ENCODE assay signal across 8 mouse cellular contexts in the genomic region with DNA sequence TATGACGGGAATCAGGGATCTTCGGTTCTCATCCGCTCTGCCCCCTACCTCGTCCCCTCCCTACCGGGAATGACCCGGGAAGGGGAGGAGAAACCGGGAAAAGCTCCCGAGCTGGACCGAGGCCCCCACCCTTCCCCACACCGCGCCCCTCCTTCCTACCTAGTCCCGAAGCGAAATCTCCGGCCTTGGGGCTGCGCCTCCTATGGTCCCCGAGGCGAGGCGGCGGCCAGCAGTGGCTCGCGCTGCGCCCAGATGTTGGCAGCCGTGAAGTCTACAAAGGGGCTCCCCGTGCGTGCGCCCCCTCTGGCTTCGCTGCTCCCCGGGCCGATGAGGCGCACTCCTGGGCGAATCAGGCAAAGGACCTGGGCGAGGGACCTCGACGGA. TPM values are rescaled to one million over a fixed set of nuclear protein-coding genes. Genes with fewer than 3 reads are reported as not detected.
DNase-seq lines count a peak whose midpoint lies in the region; ATAC-seq and TF ChIP-seq lines count a peak whose summit lies in the region.

No protein-coding gene starts in this region.

- H3K36me3 ChIP-seq in megakaryocyte, embryonic 14.5 days (replicated peaks; ENCODE audit: low read length): peaks cover 34% of the 10 kb centered on the region
- H3K36me3 ChIP-seq in intestine, postnatal 0 days (ENCODE audit: control insufficient read depth, insufficient read depth): peaks cover 27% of the 10 kb centered on the region
- H3K36me3 ChIP-seq in neural tube, embryonic 14.5 days (ENCODE audit: control insufficient read depth, insufficient read depth, low read length): no peaks in the 10 kb centered on the region

- no peak for TF ChIP-seq CTCF in cerebellum, adult 2 months (IDR thresholded peaks at IDR 0.05; ENCODE audit: borderline replicate concordance, insufficient read depth, low read depth, low read length)
- peak; percentile 61 for TF ChIP-seq CTCF in intestine, postnatal 0 days (IDR thresholded peaks at IDR 0.05; ENCODE audit: low read depth)

- H3K4me1 ChIP-seq in cerebellum, adult 2 months (ENCODE audit: control insufficient read depth, insufficient read depth, low read length): peaks cover 16% of the 10 kb centered on the region
- peaks cover 87% of the 10 kb centered on the region for H3K4me1 ChIP-seq in megakaryocyte, embryonic 14.5 days
- H3K4me1 ChIP-seq in intestine, postnatal 0 days (replicated peaks; ENCODE audit: control insufficient read depth, insufficient read depth, low read length): peaks cover 23% of the 10 kb centered on the region
- H3K4me1 ChIP-seq in neural tube, embryonic 14.5 days (ENCODE audit: control insufficient read depth, insufficient read depth, low read length): peaks cover 36% of the 10 kb centered on the region

- no peak for TF ChIP-seq POLR2A in cerebellum, adult 2 months (IDR thresholded peaks at IDR 0.05; ENCODE audit: borderline replicate concordance, insufficient read depth, low read length)

- H3K9ac ChIP-seq in intestine, postnatal 0 days (ENCODE audit: low read depth, low read length): peak overlapping the region; percentile 88
- H3K9ac ChIP-seq in neural tube, embryonic 14.5 days (replicated peaks; ENCODE audit: low read depth, low read length): peak overlapping the region; percentile 75

- no peaks in the 10 kb centered on the region for H3K27me3 ChIP-seq in cerebellum, adult 2 months (ENCODE audit: control insufficient read depth, insufficient read depth, low read length)
- H3K27me3 ChIP-seq in megakaryocyte, embryonic 14.5 days (replicated peaks): no peaks in the 10 kb centered on the region
- H3K27me3 ChIP-seq in intestine, postnatal 0 days (replicated peaks; ENCODE audit: control insufficient read depth, insufficient read depth, low read length): no peaks in the 10 kb centered on the region
- peaks cover 12% of the 10 kb centered on the region for H3K27me3 ChIP-seq in neural tube, embryonic 14.5 days (ENCODE audit: control insufficient read depth, insufficient read depth, low read length)

- H3K27ac ChIP-seq in cerebellum, adult 2 months (ENCODE audit: insufficient read depth, low read length): no peak overlapping the region
- H3K27ac ChIP-seq in intestine, postnatal 0 days (ENCODE audit: low read depth, low read length): peak overlapping the region; percentile 93
- peak overlapping the region; percentile 83 for H3K27ac ChIP-seq in neural tube, embryonic 14.5 days (ENCODE audit: low read depth, low read length)

- peak overlapping the region; percentile 89 for H3K4me2 ChIP-seq in intestine, postnatal 0 days (replicated peaks; ENCODE audit: low read depth)
- peak overlapping the region; percentile 85 for H3K4me2 ChIP-seq in neural tube, embryonic 14.5 days (ENCODE audit: low read depth, low read length)

- 0% methylated on average over 32 of the region's 34 CpGs for WGBS in cerebellum, adult 2 months
- under 1% methylated on average over 32 of the region's 34 CpGs for WGBS in intestine, postnatal 0 days
- 0% methylated on average over 34 of the region's 34 CpGs for WGBS in neural tube, embryonic 14.5 days

- no peaks in the 10 kb centered on the region for H3K9me3 ChIP-seq in megakaryocyte, embryonic 14.5 days
- no peaks in the 10 kb centered on the region for H3K9me3 ChIP-seq in intestine, postnatal 0 days (ENCODE audit: control insufficient read depth)
- no peaks in the 10 kb centered on the region for H3K9me3 ChIP-seq in neural tube, embryonic 14.5 days (ENCODE audit: control insufficient read depth, low read length)

- DNase-seq in cerebellum, adult 2 months: no peak
- DNase-seq in cerebellum, adult 11-12 months: no peak
- no peak for DNase-seq in retina, embryonic 14.5 days (ENCODE audit: low spot score)
- no peak for DNase-seq in layer of hippocampus, postnatal 25 days (ENCODE audit: extremely low spot score in 1 of 2, low spot score in 1 of 2)

- peak overlapping the region; percentile 38 for H3K4me3 ChIP-seq in cerebellum, adult 2 months (replicated peaks; ENCODE audit: insufficient read depth, low read depth, low read length)
- peak overlapping the region; percentile 97 for H3K4me3 ChIP-seq in megakaryocyte, embryonic 14.5 days (replicated peaks)
- peak overlapping the region; percentile 59 for H3K4me3 ChIP-seq in intestine, postnatal 0 days (ENCODE audit: low read depth, low read length)
- H3K4me3 ChIP-seq in neural tube, embryonic 14.5 days (ENCODE audit: low read depth, low read length): peak overlapping the region; percentile 65

- ATAC-seq in megakaryocyte, adult 5-6 weeks (ENCODE audit: poor library complexity, severe bottlenecking): no peak
- peak; percentile 43 for ATAC-seq in intestine, postnatal 0 days
- peak; percentile 35 for ATAC-seq in neural tube, embryonic 14.5 days (ENCODE audit: low read depth)

RNA-seq across cellular contexts. Expression of a gene that starts 1.1 kb away (rescaled TPM):
- 1.6 and 2.1 TPM in 2 replicates for polyA plus RNA-seq in cerebellum, adult 2 months (2012; rRNA removed)
- polyA plus RNA-seq in megakaryocyte, embryonic 14.5 days (2012; ENCODE audit: insufficient read depth, low replicate concordance): 54.8 and 75.2 TPM in 2 replicates
- total RNA-seq in megakaryocyte, adult 5-6 weeks (2015): 2.0 and 3.1 TPM in 2 replicates
- total RNA-seq in megakaryocyte, adult 5-6 weeks (2017): 3.2 and 5.1 TPM in 2 replicates
- polyA plus RNA-seq in intestine, postnatal 0 days (2015; fragmentation: Nextera tagmentation; extraction: Ambion mirVana): 15.7 and 15.9 TPM in 2 replicates
- 2.2 and 5.1 TPM in 2 replicates for polyA plus RNA-seq in neural tube, embryonic 14.5 days (2014; fragmentation: Nextera tagmentation; extraction: Ambion mirVana)
- 1 to 10 TPM; 1.3 to 1.8 TPM for total RNA-seq in layer of hippocampus, postnatal 25 days (2021)

RNA-seq across cellular contexts. Expression of a gene that starts 17.4 kb away (rescaled TPM):
- 70.5 and 76.5 TPM in 2 replicates for polyA plus RNA-seq in cerebellum, adult 2 months (2012; rRNA removed)
- polyA plus RNA-seq in megakaryocyte, embryonic 14.5 days (2012; ENCODE audit: insufficient read depth, low replicate concordance): 16.0 and 43.0 TPM in 2 replicates
- 18.7 and 22.4 TPM in 2 replicates for total RNA-seq in megakaryocyte, adult 5-6 weeks (2015)
- 26.7 and 27.2 TPM in 2 replicates for total RNA-seq in megakaryocyte, adult 5-6 weeks (2017)
- polyA plus RNA-seq in intestine, postnatal 0 days (2015; fragmentation: Nextera tagmentation; extraction: Ambion mirVana): 23.1 and 24.0 TPM in 2 replicates
- 49.9 and 52.6 TPM in 2 replicates for polyA plus RNA-seq in neural tube, embryonic 14.5 days (2014; fragmentation: Nextera tagmentation; extraction: Ambion mirVana)
- total RNA-seq in layer of hippocampus, postnatal 25 days (2021): 10 to 100 TPM; 74.2 to 75.9 TPM

Comparison
In these comparisons a context has a peak if more than half of its experiments do, and no peak if none do; other contexts are left out.
1. H3K4me3 ChIP-seq: peak in every context shown above with its lines; median percentile 97 in megakaryocyte, embryonic 14.5 days; 65 in neural tube, embryonic 14.5 days; 59 in intestine, postnatal 0 days; 38 in cerebellum, adult 2 months.